Mouse (Mus musculus): ENCODE data around the gene F11r. TPM values are rescaled to one million over a fixed set of nuclear protein-coding genes. Genes with fewer than 3 reads are reported as not detected.

F11r gene
- polyA plus RNA-seq, 2 experiments: 19.2 to 35.4 TPM

DNA sequence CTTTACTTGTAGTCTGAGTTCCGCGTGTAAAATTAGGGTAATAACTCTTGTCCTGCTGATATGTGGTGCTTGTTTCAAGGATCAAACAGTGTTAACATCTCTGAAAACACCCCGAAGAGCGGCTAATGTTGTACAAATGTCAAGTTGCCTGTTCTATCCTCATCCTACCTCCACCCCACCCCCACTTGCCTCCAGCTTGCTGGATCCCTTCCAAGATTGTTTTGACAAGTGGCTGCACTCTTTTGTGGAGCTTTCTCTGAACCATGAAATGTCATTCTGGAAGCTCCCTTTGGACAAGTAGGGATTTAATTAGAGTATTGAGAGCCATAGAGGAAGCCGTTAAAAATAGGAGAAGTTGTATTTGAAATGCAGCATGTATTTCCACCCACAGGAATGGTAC lies 22.5 kb downstream of the F11r start:
- Histone ChIP-seq H3K4me2 (replicated peaks; ENCODE audit: low read depth, low read length, severe bottlenecking) (no peak overlapping the region), H3K27me3 (ENCODE audit: control insufficient read depth, insufficient read depth, low read length) (no peaks in the 10 kb centered on the region), H3K9ac (ENCODE audit: low read depth, low read length, severe bottlenecking) (no peak overlapping the region), H3K36me3 (ENCODE audit: control insufficient read depth, insufficient read depth, low read length) (no peaks in the 10 kb centered on the region), H3K4me1 (ENCODE audit: control insufficient read depth, insufficient read depth, low read length) (no peaks in the 10 kb centered on the region), H3K27ac (replicated peaks; ENCODE audit: low read depth, low read length) (no peak overlapping the region), H3K9me3 (ENCODE audit: control insufficient read depth, low read length) (no peaks in the 10 kb centered on the region; the same call in 1 of the 2 replicates), H3K4me3 (replicated peaks; ENCODE audit: low read length) (no peak overlapping the region)
- no peak for ATAC-seq (ENCODE audit: low FRiP score, low read depth)
- DNase-seq (ENCODE audit: low spot score): no peak
- TF ChIP-seq POLR2A (IDR thresholded peaks at IDR 0.05; ENCODE audit: borderline replicate concordance, extremely low read depth, insufficient read depth, insufficient read length): no peak
- WGBS: 38% methylated on average over 5 of the region's 5 CpGs

GRCm38 (mm10) chr1:171460551-171461503 lies 23.5 kb downstream of the F11r start:
- Histone ChIP-seq H3K4me2 (replicated peaks; ENCODE audit: low read depth, low read length, severe bottlenecking) (no peak overlapping the region), H3K27ac (replicated peaks; ENCODE audit: low read depth, low read length) (no peak overlapping the region), H3K9me3 (ENCODE audit: control insufficient read depth, low read length) (no peaks in the 10 kb centered on the region; the same call in 1 of the 2 replicates), H3K4me1 (ENCODE audit: control insufficient read depth, insufficient read depth, low read length) (no peaks in the 10 kb centered on the region), H3K36me3 (ENCODE audit: control insufficient read depth, insufficient read depth, low read length) (no peaks in the 10 kb centered on the region), H3K27me3 (ENCODE audit: control insufficient read depth, insufficient read depth, low read length) (no peaks in the 10 kb centered on the region), H3K4me3 (replicated peaks; ENCODE audit: low read length) (no peak overlapping the region), H3K9ac (ENCODE audit: low read depth, low read length, severe bottlenecking) (no peak overlapping the region)
- ATAC-seq (ENCODE audit: low FRiP score, low read depth) (no peak), DNase-seq (ENCODE audit: low spot score) (no peak)
- TF ChIP-seq POLR2A (IDR thresholded peaks at IDR 0.05; ENCODE audit: borderline replicate concordance, extremely low read depth, insufficient read depth, insufficient read length): no peak
- WGBS: 93% methylated on average over 22 of the region's 22 CpGs

DNA sequence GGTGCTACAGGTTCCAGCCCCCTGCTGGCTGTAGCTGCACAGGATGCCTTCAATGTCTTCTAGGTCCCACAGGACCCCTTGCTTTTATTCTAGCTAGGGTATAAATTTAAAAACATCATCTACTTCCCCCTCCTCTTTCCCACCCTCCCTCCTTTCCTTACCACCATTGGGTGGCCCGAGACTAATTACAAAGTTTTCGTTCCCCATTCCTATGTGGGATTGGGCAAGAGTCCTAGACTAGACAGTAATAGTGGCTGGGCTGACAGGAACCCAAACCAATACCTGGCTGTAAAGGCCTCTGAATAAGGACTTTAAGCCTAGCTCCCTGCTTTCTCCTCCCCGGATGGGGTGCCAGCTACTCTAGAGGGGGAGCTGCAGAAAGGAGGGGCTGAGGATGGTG lies 25.8 kb downstream of the F11r start:
- ATAC-seq (ENCODE audit: low FRiP score, low read depth) (no peak), DNase-seq (ENCODE audit: low spot score) (no peak)
- H3K27ac ChIP-seq (replicated peaks; ENCODE audit: low read depth, low read length): no peak overlapping the region
- no peaks in the 10 kb centered on the region; the same call in 1 of the 2 replicates for H3K9me3 ChIP-seq (ENCODE audit: control insufficient read depth, low read length)
- H3K4me1 ChIP-seq (ENCODE audit: control insufficient read depth, insufficient read depth, low read length): no peaks in the 10 kb centered on the region
- H3K4me2 ChIP-seq (replicated peaks; ENCODE audit: low read depth, low read length, severe bottlenecking): no peak overlapping the region
- 87% methylated on average over 3 of the region's 3 CpGs for WGBS
- TF ChIP-seq POLR2A (IDR thresholded peaks at IDR 0.05; ENCODE audit: borderline replicate concordance, extremely low read depth, insufficient read depth, insufficient read length): no peak
- no peak overlapping the region for H3K4me3 ChIP-seq (replicated peaks; ENCODE audit: low read length)
- H3K27me3 ChIP-seq (ENCODE audit: control insufficient read depth, insufficient read depth, low read length): no peaks in the 10 kb centered on the region
- H3K36me3 ChIP-seq (ENCODE audit: control insufficient read depth, insufficient read depth, low read length): no peaks in the 10 kb centered on the region
- no peak overlapping the region for H3K9ac ChIP-seq (ENCODE audit: low read depth, low read length, severe bottlenecking)

- Histone ChIP-seq H3K4me3 (replicated peaks; ENCODE audit: low read length) (no peak overlapping the region), H3K36me3 (ENCODE audit: control insufficient read depth, insufficient read depth, low read length) (no peaks in the 10 kb centered on the region), H3K9me3 (ENCODE audit: control insufficient read depth, low read length) (no peaks in the 10 kb centered on the region; the same call in 1 of the 2 replicates), H3K4me1 (ENCODE audit: control insufficient read depth, insufficient read depth, low read length) (no peaks in the 10 kb centered on the region), H3K27me3 (ENCODE audit: control insufficient read depth, insufficient read depth, low read length) (no peaks in the 10 kb centered on the region), H3K27ac (replicated peaks; ENCODE audit: low read depth, low read length) (no peak overlapping the region), H3K9ac (ENCODE audit: low read depth, low read length, severe bottlenecking) (no peak overlapping the region), H3K4me2 (replicated peaks; ENCODE audit: low read depth, low read length, severe bottlenecking) (no peak overlapping the region)
- no peak for DNase-seq (ENCODE audit: low spot score)
- no peak for ATAC-seq (ENCODE audit: low FRiP score, low read depth)
- 86% methylated on average over 5 of the region's 5 CpGs for WGBS
- no peak for TF ChIP-seq POLR2A (IDR thresholded peaks at IDR 0.05; ENCODE audit: borderline replicate concordance, extremely low read depth, insufficient read depth, insufficient read length)
Observed at GRCm38 (mm10) chr1:171465749-171466412, 28.5 kb downstream of the F11r start.

GRCm38 (mm10) chr1:171466565-171466964 lies 29.2 kb downstream of the F11r start:
- H3K4me2 ChIP-seq (replicated peaks; ENCODE audit: low read depth, low read length, severe bottlenecking): no peak overlapping the region
- WGBS: 81% methylated on average over 4 of the region's 4 CpGs
- no peak overlapping the region for H3K9ac ChIP-seq (ENCODE audit: low read depth, low read length, severe bottlenecking)
- H3K27me3 ChIP-seq (ENCODE audit: control insufficient read depth, insufficient read depth, low read length): no peaks in the 10 kb centered on the region
- ATAC-seq (ENCODE audit: low FRiP score, low read depth): no peak
- H3K36me3 ChIP-seq (ENCODE audit: control insufficient read depth, insufficient read depth, low read length): no peaks in the 10 kb centered on the region
- no peaks in the 10 kb centered on the region for H3K4me1 ChIP-seq (ENCODE audit: control insufficient read depth, insufficient read depth, low read length)
- no peak for DNase-seq (ENCODE audit: low spot score)
- H3K27ac ChIP-seq (replicated peaks; ENCODE audit: low read depth, low read length): no peak overlapping the region
- no peak for TF ChIP-seq POLR2A (IDR thresholded peaks at IDR 0.05; ENCODE audit: borderline replicate concordance, extremely low read depth, insufficient read depth, insufficient read length)
- no peak overlapping the region for H3K4me3 ChIP-seq (replicated peaks; ENCODE audit: low read length)
- no peaks in the 10 kb centered on the region; the same call in 1 of the 2 replicates for H3K9me3 ChIP-seq (ENCODE audit: control insufficient read depth, low read length)
